Mouse (Mus musculus) frontal cortex, postnatal 10 days (tissue): ENCODE data around the gene Myom1.
"Not testable (repeated sequence)": the region's sequence is repeated elsewhere in the genome, so short reads cannot be mapped to it uniquely, and the experiment has no call there.

Experiments
- DNase-seq, 2 experiments: peaks; one replicate each; pipeline ENCODE4 v3.0.0; 2022; ENCODE audit warnings: low spot score in 2 of 2, mixed read lengths in 1 of 2

The Myom1 gene

DNA sequence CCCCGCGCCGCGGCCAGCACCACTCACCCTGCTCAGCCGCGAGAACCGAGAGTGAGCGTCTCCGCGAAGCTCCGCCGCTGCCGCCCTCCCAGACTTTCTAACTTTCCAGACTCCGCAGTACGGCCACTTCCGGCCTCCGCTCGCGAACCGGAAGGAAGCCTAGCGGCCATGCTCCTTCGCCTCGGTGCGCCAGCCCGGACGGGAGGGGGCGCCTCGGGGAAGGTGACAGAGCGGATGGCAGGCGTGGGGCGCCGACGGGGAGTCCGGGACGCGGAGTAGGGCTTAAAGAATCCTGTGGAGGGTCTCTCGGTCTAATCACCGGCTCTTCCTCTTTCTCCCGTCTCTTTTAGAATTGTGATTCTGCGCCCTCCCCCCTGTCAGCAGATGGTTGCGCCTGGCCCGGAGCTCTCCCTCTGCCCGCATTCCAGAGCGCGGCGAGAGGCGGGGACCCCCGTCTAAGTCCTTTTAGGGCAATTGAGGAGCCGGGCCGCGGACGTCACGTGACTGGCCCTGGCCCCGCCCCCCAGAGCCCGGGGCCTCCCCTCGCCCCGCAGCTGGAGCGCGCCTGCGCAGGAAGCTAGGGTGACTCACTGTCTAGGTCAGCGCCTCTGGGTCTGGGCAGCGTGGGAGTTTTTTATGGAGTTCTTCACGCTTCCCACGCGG is at the start of gene Myom1:
TSS of gene Myom1 (plus strand) at position 553 of the 663 bp plus-strand sequence.
- peak; percentile 97 for DNase-seq

DNA sequence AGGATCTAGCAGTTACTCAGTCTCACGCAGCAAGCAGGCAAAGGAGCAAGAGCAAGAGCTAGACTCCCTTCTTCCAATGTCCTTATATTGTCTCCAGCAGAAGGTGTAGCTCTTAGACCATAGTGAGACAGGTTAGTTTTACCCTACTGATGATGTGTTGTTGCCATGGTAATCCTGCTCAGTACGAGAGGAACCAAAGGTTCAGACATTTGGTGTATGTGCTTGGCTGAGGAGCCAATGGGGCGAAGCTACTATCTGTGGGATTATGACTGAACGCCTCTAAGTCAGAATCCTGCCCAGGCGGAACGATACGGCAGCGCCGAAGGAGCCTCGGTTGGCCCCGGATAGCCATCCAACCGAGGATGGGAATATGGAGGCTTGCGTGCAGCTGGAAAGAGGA is 38.9 kb upstream of the Myom1 start:
- DNase-seq: peak; percentile 61 to 96

DNA sequence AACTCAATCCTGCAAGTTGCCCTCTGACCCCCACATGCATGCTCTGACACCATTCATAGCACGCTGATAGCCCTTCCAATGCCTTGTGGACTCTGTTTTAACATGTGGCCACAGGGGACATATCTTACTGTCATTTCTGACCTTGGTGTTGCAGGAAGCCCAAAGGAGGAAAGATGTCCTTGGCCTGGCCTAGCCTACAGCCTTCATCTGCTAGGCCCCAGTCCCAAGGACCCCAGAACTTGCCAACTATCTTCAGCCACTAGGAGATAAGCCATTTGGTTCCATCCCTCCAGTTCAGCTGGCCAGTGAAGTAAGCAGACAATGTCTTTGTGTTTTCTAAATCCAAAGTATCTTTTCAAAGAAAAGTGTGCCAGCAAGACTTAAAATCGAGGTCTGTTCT is 37.2 kb upstream of the Myom1 start:
- DNase-seq: no peak

DNA sequence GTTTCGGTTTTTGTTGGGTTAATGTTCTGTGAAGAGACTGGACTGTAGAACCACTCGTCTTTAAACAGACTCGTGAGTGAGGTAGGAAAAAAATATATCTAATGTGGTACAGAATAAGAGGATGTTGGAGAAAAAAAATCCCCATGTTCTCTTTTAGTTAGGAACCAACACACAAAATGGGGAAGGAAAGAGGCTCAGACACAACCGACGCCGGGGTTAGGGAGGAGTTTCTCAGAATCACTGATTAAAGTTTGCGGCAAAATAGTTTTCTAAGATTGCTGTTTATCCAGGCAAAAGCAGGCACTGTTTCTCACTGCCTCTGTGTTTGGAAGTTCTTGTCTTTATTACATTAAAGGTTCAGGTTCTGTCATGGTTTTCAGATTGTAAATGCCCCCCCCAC is 36.3 kb upstream of the Myom1 start:
- no peak for DNase-seq

DNA sequence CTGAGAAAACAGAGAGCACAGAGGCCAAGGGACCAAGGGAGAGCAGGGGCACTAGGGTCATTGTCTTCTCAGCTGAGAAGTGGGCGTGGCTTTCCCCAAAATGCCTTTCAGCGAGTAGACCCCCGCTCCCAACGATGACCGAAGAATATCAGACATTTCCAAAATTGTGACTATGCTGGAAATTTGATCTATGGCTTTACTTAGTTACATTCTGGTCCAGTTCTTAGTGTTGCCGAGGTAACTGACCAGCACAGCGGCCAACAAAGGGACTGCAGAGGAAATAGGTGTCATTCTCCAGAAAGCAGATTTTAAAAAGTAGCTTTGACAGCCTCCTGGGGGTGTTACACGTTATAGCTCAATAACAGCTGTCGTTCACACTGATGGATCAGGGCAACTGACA is 35.2 kb upstream of the Myom1 start:
- DNase-seq: no peak

DNA sequence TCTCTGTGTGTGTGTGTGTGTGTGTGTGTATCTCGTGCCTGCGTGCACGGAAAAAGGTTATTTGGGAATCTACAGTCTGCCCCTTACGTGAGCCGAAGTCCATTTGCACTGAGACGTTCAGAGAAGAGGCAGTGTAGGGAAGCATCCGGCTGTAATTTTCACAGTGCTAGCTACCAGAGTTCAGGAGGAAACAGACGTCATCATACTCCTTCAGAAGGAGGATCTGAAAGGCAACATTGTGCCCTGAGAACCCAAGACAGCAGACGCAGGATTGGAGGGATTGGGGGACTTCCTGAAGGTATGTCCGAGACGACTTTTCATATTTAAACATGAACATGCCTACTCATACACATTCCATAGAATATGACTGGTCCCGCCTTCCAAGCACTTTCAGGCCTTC is 34.8 kb upstream of the Myom1 start:
- no peak for DNase-seq

DNA sequence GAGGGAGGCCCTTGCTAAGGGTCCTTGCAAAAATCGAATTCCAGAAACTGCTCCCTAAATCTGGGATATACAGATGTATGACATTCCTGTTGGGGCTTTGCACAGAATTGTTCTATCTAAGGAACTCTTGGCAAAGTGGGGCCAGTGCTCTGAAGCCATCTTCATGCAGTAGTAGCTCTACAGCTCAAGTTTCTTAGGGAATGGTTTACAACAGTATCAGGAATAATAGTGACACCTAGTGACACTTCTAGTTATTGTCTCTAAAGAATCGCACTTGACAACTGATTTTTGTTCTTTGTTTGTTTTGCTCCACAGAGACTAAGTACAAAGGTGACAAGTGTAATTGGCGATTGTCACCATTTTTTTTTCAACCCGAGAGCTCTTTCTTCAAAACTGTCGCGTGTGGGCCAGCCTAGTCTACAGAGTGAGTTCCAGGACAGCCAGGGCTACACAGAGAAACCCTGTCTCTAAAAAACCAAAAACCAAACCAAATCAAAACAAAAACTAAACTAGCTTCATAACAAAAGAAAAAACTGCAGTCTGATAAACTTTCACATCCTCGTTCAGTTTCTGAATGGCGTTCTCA is 33.7 kb upstream of the Myom1 start:
- no peak for DNase-seq

DNA sequence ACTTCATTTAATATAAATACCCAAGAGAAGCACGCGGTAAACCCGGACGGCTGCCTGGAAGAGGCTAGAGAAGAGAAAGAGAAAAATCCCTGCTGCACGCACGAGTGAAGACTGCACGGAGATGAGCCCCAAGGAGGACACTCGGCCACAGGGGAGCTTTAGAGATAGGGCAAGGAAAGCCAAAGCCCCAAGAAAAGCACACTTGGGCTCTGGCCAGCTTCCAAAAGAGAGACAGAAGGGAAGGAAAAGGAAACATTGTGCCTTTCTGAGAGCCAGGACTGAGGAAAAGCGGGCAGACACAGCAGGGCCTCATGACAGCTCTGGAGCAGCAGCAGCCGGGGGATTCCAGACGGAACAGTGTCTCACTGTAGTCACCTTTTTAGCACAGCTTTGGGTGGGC is 31.2 kb upstream of the Myom1 start:
- DNase-seq: no peak

DNA sequence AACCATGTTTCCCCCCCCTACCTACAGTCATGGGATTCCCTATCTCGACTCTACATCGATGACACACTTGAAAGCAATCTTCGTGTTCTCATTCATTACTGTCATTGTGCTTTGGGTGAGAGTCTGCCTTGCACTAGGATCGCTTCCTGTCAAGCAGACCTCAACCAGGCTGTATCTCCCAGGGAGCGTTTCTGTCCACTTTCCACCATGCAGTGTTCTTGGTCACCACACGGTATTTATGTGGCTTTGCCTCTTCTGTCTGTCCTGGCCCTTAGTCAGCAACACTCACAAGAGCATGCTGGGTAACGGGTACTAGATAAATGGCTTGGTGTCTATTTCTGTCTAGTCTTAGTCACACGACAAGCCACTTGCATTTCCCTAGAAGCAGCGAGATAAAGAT is 29.0 kb upstream of the Myom1 start:
- DNase-seq: no peak

DNA sequence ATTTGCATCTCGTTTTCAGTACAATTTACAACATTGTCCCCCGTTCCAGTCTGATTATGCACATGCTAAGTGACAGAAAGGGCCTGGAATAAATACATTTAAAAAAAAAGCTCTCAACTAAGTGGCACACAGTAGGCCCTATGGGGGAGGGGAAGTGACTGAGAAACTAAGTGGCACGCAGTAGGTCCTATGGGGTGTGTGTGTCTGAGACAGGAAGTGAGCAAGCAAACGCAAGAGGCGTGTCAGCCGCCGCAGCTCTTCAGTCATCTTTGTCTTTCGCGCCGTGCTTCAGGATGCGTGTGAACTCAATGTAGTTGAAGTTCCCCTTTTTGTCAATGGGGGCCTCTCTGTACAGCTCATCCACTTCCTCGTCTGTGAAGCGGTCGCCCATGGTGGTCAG is 28.4 kb upstream of the Myom1 start:
- not testable (repeated sequence) for DNase-seq

DNA sequence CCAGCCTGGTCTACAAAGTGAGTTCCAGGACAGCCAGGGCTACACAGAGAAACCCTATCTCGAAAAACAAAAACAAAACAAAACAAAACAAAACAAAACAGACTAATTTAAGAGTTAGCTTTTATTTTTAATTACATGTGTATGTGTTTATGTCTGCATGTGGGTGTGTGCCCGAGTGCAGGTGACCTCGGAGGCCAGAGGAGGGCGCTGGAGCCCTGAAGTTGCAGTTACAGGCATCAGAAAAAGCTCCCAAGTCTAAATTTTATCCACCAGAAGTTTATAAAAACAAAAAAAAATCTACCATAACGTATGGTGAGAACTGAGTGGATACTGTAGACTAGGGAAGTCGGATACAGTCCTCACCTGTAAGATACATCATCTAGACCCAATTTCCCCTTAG is 24.6 kb upstream of the Myom1 start:
- DNase-seq: no peak

DNA sequence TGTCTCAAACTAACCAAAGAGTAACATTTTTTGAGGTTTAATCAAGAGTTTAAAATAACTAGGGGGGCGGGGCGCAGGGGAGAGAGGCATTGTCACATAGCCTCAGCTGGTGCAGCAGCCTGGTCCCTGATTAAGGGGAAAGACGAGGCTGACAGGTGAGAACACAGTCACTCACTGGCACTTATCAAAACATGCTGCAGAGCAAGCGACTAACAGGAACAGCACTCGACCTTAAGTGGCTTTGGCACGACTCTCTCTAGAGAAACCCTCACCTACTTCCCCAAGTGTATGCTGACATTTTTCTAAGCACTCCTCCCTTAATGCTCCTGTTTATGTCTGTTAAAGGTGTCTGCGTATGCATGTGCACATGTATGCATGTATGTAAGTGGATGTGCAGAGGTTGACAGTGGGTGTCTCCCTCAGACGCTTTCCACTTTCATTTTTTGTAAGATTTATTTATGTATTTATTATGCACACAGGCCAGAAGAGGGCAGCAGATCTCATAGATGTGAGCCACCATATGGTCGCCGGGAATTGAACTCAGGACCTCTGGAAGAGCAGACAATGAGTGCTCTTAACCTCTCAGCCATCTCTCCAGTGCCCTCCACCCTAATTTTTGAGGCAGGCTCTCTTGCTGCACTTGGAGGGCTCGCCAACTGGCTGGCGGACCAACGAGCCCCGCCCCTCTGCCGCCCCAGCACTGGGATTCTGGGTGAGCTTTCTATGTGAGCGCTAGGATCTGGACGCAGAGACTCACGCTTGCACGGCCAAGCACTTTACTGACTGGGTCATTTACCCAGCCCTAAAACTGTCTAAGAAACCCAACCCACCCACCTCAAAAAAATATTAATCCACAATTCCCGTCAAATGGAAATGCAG is 22.8 kb upstream of the Myom1 start:
- DNase-seq: no peak

DNA sequence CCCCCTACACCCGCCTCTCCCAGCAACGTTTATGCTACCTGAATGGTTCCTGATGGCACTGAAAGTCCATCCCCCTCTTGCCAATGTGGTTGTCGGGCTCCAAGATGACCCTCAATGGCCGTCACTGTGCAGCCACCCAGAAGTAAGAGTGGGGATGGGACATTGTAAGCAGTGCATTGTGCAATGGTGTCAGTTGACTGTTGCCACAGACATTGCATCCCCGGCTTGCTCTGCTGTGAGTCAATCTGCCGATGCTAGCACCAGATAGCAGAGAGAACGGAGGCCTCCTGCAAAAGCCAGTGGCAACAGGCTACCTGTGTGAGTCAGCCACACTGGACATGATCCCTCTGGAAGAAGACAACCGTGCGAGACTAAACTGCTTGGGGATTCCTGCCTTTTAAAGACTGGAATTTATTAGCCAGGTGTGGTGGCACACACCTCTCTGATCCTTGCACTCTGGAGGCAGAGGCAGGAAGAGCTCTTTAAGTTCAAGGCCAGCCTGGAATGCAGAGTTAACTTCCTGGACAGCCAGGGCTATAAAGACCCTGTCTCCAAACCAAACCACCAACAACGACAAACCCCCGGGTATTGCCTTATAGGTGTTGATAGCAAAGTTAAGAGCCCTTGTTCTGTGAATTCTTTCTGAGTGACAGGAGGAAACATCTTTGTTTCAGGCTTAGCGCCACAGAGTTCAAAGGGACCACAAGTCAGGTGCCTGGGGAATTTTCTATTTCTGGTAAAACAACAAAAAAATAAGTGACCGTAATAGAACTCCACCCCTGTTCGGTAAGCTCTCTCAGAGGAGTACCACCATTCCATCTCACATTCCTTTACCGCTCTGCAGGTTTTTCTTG is 16.7 kb upstream of the Myom1 start:
- no peak for DNase-seq

DNA sequence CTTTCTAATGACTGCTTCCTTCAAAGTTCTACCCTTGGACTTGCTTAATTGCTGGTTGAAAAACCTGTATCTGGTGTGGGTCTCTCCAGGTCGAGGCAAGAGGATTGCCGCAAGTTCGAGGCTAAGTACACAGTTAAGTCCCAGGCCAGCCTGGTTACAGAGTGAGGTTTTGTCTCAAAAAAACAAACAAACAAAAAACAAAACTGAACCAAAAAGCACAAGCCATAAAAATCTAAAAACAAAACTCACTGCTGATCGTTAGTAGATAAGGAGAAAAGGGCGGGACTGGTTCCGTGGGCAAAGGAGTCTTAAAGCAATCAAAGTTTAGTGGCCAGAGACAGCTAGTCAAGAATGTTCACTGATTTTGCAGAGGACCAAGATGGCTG is 16.1 kb upstream of the Myom1 start:
- no peak for DNase-seq

DNA sequence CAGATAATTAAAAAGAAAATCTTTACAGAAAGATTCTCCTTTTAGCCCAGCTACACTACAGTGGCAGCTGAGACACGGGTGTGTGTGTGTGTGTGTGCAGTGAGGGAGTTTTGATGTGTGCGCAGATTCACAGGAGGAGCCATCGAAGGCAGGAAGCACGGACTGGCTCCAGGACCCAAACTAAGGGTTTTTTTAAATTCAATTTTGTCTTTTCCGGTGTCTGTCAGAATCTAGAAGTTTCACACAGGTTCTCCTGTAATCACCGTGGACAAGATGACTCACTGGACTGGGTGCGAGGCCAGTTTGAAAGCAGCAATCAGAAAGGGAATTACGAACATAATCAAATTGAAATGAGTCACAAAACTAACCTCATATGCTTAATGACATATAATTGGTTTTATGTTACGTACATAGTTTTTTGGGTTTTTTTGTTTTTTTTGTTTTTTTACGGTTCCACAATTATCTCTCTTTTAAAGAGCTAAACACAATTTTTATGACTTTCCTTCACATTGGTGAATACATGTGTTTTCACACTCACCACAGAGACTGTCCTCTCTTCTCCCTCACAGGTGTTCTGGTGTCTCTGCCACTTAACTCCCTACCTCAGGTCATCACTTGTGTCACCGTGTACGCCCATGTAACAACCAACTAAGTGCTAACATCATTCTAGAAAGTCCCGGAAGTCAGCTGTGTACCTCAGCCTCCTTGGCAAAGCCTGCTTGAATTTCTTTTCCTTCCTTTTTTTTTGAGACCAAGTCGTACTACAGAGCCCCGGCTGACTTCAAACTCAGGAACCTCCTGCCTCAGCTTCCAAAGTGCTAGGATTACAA is 15.4 kb upstream of the Myom1 start:
- DNase-seq: no peak

DNA sequence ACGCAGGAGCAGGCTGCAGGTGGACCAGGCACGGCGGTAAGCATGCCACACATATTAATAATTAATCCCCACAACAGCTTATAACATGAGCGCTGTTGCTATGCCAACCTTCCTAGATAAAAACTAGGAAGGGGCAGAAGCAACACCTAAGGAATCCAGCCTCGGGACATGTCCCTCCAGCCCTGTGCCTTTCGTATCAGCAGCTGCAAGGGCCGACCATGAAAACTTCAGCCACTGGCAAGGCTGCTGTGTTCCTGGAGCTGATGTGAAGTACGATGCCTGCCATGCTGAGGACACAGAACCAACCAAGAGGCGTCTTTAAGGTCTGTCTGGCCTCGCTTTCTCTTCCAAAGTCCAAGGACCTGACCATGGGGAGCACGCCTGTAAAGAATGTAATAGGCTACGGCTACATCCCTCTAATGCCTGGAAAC is 14.1 kb upstream of the Myom1 start:
- DNase-seq: no peak

DNA sequence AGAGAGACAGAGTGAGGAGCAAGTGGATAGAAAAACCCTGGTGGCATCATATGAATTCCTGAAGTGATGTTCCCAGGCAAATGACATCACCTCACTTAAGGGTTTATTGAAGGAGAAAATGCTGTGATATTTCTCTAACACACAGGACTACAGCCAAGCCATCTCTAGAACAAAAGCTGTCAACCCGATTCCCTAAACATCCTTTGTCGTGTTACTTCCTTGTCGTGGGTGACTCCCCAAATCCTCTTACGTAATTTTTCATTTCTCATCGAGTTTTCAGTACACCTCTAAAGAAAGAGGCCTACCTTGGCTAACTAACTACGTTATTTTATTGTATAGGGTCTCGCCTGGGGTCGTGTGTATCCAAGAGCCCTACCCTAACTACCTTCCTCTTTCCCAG is 13.0 kb upstream of the Myom1 start:
- no peak for DNase-seq

DNA sequence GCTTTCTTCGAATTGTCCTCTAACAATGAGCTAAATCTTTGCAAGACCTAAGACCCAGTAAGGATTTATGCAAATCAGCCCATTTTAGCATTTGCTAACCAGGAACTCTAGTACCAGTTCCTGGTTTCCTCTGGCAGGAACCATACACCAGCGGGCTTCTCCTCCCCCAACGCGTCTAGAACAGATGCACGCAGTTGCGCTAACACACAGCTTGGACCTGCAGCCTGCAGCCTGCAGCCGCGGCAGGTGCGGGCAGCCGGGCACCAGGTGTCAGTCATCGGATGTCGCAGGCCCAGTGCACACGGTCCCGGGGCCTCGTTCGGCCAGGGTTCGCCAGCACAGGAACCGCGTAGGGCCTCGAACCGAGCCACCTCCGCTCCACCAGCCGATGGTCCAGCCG is 12.4 kb upstream of the Myom1 start:
- DNase-seq: no peak

DNA sequence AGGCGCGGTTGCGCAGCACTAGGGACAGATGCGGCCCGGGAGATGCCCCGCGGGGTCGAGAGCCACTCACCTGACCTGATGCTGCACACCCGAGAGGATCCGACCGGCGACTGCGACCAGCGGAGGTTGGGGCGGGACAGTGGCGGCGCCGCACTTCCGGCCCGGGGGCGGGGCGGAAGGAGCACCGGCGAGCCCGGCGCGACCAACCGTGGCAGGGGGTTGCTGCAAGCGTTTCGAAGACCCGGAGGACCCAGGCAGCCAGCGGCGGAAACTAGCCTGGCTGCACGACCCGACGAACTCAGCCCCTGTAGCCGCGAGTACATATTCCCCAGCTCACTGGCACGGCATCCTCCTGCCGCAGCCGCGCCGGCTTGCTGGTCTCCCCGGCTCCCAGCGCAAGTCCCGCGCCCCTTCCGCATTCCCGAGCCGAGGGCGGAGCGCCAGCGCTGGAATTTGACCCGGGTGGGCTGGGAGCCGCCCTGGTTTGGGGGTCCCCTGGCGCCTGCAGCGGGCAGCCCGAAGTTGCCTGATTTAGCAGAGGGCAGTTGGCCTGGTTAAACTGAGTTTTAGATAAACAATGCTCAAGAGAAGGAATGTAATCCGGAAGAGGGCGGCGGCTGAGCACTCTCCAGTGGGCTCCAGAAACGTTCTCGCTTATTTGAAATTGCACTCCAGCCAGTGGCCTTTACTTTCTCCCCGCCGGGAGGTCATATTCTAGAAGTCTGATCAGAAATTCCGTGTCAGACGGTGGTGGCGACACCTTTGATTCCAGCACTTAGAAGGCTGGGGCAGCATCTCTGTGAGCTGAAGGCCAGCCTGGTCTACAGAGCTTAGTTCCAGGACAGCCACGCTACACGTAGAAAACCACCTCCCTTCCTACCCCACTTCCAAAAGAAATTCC is 11.8 kb upstream of the Myom1 start:
- peak; percentile 60 to 79 for DNase-seq
